Mouse (Mus musculus) B cell, adult 67 days (primary cell): ENCODE data around the gene Thegl. TPM values are rescaled to one million over a fixed set of nuclear protein-coding genes. Genes with fewer than 3 reads are reported as not detected.

Experiments
- total RNA-seq, 2 experiments: library from RNA; stranded (reverse); gene quantifications; 4 replicates each; pipeline ENCODE4 v1.2.4; 2023

The Thegl gene
- not detected for total RNA-seq

DNA sequence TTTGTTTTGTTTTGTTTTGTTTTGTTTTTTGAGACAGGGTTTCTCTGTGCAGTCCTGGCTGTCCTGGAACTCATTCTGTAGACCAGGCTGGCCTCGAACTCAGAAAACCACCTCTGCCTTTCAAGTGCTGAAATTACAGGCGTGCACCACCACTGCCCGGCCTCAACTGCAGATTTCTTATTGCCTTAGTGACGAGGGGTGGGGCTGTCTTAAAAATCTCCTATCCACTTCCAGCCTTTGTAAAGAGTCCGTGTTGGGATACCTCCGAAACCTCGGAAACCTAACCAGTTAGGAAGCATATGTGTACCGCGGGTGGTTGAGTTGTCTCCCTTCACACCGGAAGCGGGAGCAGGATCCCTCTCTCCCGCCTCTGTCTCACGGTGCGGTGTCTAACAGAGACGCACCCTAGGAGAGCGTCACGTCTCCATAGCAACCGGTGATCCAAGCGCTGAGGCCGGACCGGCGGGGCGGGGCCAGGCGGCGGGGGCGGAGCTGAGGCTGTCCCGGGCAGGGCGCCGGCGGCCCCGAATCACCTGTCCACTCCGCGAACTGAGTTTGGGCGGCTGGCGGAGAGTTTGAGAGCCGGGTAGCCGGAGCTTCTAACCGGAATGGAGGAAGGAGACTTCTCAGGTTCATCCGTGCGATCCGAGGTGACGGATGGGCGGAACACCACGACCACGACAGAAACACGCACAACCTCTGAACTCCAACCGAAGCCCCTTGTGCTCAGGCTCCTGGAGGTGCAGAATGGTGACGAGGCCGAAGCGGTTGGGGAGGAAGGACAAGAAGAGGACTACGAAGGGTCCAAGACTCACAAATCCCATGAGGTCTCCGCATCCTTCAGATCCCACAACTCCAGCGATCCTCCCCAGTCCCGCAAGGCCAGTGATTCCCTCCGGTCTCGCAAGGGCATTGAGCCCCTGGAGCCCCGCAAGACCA, at the start of gene Thegl:
Gene Thegl (plus strand): TSS at position 480 of the 939 bp plus-strand sequence.

DNA sequence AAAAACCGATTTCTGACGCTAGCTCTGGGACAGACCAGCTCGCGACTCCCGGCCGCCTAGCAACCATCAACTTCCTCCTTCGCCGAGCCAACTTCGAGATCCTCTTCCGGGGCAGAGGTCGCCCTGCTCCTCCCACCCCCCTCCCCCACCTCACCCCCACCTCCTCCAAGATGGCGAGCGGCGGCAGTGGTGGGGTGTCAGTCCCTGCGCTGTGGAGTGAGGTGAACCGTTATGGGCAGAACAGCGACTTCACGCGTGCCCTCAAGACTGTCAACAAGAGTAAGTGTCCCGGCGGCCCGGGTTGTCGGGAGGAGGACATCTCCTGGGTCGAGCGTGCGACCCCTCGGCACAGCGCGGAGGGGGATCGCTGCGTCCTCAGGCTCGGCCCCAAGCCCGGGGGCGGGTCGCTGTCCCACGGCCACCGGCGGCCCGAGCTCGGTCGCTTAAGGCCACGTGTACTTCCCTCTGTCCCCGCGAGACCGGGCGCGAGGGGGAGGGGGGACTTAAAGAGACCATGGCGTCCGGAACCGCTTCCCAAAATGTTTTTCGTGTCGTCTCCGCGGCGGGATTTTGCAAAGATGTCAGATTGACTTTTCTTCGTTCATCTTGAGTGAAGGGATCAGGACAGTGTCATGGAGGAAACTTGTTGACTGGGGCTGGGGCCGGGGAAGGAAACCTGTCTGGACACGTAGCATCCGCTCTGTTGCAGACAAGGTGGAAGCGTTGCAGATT, 41.1 kb upstream of the Thegl start, which contains the start of gene Srp72:
Gene Srp72 (plus strand): TSS at position 130 of the 732 bp plus-strand sequence.

GRCm38 (mm10) chr5:77004051-77004821, 11.6 kb upstream of the Thegl start, which contains the start of gene Arl9:
TSS of gene Arl9 (plus strand) at chr5:77004055.

Other genes with a start within 250 kb of the Thegl start
- 10 to 100 TPM; 35.4 to 49.2 TPM for gene Aasdh, start 110.5 kb upstream of the Thegl start, total RNA-seq
- 10 to 100 TPM; 81.6 to 96.1 TPM for gene Paics, start 64.7 kb upstream of the Thegl start, total RNA-seq
- gene Ppat, start 64.4 kb upstream of the Thegl start, total RNA-seq: 10 to 100 TPM; 16.8 to 18.2 TPM
- gene Srp72, start 41.3 kb upstream of the Thegl start, total RNA-seq: 100 to 1,000 TPM; 136 to 144 TPM
- 1 to 10 TPM; 2.0 to 3.9 TPM for gene Arl9, start 12.0 kb upstream of the Thegl start, total RNA-seq
- 10 to 100 TPM; 19.7 to 22.7 TPM for gene Hopx, start 99.1 kb downstream of the Thegl start, total RNA-seq
- gene Spink2, start 195.4 kb downstream of the Thegl start, total RNA-seq: not detected
- 10 to 100 TPM; 61.3 to 72.9 TPM for gene Rest, start 249.5 kb downstream of the Thegl start, total RNA-seq